Mouse (Mus musculus) urinary bladder, postnatal 25 days (tissue): ENCODE results near the gene Slc7a6os.

Experiments used
- DNase-seq: peaks from one replicate; pipeline ENCODE4 v3.0.0; 2022; ENCODE audit warnings: low spot score

The Slc7a6os gene

DNA sequence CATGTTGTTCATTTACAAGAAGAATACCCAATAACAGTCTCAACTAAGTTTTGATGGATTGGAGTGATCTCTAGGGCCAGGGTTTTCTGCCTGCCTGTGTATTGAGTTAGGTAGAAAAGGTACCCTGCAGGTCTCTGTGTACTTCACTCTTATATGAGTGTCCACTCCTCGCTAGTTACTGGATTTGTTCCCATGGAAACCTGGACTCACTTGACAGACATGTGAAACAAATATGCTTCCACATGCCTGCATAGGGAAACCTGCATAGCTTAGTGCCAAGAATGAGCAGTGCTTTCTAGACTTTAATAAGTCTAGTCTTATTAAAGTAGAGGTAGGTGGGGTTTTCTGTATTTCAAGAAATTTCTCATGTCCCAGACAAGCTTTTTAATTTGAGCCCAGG, 33.8 kb downstream of the Slc7a6os start:
- no peak for DNase-seq

DNA sequence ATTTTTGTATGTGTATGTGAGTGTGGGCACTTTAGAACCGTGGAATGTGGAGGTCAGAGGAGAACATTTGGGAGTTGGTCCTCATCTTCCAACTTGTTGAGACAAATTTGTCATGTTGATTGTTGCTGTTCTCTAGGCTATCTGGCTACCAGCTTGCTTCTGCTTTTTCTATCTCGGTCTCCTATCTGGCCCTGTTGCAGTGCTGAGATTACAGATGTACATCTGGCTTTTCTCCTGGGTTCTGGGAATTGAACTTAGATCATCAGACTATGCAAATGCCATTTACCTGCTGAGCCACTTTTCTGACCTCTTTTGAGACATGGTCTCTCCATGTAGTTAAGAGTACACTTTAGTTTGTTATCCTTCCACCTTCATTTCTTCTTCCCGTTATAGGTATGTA, 37.2 kb downstream of the Slc7a6os start:
- no peak for DNase-seq

DNA sequence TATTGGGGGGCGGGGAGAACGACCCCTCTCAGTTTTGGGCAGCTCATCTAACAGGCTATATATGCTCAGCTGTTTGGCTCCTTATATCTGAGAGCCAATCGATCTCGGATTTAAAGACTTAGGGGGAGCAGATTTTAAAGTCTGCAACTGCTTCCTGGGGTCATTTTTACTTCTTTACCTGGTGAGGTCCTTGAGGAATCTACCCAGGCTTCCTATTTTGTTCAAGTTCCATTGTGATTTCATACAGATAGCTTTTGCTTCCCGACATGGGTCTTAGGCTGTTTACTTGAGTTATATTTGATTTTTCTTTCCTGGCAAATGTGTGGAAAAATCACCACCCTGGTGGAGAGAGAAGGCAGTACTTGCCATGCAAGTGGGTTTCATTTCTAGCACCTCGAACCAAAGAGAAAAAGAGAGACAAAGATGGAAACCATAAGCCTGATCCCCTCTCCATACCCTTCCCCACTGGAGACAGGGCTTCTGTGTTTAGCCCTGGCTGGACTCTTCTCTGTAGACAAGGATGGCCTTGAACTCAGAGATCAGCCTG, 40.7 kb downstream of the Slc7a6os start:
- DNase-seq, result no peak

DNA sequence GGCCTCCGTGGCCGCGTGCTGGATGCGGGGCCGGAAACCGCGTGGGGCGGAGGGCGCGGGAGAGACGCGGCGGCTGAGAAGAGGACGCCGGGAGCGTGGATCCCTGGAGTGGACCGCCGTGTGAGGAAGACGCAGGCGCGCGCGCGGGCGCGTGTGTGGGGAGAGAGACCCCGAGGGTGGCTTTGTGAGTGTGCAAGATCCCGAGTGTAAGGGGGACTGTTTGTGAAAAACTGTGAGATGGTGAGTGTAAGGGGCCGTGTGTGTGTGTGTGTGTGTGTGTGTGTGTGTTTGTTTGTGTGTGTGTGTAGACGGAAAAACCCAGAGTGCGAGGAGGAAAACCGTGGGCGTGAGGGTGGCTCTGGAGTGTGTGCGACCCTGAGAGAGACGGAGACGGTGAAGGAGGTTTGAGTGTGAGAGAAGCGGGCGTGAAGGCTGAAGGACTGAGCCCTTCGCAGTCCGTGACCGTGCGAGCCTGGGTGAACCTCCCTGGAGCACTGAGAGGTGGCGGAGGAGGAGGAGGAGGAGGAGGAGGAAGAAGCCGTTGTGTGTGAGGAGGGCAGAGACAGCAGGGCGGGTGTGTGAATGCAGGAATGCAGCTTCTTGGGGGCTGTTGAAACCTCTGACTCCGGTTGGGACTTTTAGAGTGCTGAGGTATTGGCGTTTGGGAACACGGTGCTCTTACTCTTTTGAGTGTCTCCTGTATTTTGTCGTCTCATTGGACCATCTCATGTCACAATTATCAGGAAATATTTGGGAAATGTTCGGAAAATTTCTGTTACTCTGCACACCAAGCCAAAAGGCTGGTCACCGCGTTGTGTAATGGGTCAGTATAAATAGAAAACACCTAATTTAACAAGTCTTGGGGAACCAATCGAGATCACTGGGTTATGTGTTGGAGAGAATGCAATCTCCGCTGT, 41.5 kb downstream of the Slc7a6os start:
- peak; percentile 47 for DNase-seq

DNA sequence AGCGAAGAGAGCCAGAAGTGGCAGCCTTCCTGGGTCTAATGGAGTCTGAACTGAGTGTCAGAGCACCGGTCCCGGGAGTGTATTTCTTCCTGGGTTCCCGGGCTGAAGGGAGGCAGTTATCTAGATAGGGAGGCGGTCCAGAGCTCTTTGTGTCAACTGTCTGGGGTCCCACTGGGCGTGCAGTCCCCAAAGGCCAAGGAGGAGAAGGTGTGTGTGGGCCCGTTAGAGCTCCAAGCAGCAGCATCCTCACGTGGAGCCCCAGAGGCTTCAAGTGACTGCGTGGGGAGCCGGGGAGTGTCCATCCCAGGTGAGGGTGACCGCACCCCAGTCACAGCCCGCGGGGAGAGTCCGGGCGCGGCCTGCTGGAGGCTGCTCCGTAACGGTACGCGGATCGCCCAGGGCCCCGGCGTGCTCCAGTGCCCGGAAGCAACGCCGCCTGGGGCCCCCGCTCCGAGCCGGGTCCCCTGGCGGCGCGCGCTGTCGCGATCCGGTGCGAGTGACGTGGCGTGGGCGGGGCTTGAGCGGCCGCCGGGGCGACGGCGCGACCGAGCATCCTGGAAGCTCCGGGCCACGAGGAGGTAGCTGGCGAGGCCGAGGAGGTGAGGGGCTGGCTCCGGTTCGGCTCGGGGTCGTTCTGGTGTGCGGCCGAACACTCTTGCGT, 42.2 kb downstream of the Slc7a6os start, which contains the start of gene Slc7a6:
TSS of gene Slc7a6 (plus strand) at position 502 of the 661 bp plus-strand sequence.
- DNase-seq, result peak; percentile 92

DNA sequence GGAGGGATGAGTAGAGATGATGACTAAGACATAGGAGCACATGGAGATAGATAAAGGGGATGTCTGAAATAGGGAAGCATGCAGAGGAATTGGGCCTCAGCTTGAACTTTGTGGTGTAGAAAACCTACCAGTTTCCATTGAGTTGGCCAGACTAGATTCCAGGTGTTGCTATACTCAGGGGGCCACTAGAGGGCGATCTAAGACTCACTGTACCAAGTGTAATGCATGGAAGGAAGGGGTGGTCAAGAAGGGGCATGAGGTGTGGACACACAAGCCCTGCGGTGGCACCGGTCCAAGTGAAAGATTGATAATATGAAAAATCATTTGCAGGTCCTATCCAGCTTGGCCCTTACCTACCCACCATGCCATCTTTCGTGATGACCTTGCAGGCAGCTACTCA, 45.3 kb downstream of the Slc7a6os start:
- DNase-seq, result peak; percentile 77

DNA sequence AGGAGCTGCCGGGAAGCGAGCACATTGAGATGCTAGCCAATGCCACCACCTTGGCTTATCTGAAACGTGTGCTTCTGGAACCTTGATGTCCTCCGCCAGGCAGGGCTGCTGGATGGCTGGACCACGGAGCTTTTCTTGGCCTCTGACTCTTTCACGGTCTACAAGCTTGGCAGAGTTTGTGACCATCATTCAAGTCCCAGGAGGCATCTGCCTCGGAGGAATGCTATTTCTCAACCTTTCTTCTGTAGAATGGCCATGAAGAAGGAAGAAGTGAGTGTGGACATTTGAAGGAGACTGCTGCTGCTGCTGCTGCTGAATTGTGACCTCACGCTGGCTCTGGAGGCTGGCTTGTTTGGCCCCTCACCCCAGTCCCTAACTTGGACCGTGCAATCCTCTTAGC, 47.5 kb downstream of the Slc7a6os start:
- DNase-seq, result no peak

DNA sequence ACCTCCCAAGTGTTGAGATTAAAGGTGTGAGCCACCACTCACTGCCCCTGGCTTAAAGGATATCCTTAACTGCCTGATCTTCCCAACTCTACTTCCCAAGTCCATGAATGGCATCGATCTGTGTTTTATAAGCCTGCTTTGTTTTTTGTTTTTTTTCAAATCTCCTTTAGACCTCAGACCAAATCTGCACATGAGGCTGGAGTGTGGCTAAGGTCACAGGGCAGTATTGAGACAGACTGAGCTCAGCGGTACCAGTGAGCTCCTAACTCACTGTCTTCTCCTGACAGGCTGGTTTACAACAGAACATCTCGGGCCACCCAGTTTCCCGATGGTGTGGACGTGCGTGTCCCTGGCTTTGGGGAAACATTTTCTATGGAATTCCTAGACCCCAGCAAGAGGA, 50.9 kb downstream of the Slc7a6os start:
- DNase-seq, result no peak

DNA sequence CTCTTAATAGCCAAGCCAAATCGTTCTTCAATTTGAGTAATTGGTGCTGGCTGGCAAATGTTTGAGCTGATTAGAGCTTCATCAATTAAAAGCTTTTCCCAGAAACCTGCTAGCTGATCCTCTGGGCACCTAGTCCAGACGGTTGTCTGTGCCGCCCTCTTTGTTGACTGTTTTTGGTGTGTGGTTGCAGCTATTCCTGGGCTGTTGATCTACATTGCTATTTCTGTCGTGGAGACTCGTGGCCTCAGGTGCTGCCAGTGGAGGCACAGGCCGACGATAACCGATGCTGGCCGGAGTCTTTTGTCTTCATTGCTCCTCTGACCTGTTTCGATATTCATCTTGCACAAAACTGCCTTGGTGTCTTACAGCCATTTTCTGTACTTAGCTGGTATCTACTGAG, 52.4 kb downstream of the Slc7a6os start:
- no peak for DNase-seq

DNA sequence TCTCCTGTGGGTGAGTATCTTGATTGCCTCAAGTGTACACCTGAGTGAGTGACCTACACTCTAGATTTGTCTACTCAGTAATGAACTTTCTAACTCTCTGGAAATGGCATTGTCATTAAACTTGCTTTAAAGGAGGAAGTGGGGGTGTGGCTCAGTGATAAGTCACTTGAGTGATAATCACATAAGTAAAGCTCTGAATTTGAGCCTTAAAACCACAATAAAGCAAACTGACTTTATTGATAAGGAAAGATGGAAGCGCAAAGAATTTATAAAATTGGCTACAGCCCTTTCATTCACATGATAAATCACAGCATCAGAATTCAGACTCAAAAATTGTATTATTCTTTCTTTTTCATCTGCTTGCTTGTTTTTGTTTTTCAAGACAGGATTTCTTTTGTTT, 53.3 kb downstream of the Slc7a6os start:
- no peak for DNase-seq

DNA sequence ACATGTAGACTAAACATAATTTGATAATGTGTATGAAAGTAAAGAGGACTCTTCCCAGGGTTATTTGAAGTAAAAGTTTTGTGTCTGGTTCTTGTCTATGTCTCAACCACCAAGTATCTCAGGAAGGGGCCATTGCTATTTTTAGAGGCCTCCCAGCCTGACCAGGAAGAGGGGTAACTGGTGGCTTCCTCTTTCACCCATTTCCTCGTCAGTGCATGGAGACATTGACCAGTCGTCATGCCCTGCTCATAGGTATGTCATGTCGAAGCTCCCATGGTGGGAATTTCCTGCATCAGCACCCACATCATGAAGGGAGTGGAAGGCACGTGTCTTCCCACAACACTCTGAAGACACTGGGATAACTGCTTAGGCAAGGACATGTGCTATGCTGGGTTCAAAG, 57.9 kb downstream of the Slc7a6os start:
- no peak for DNase-seq

DNA sequence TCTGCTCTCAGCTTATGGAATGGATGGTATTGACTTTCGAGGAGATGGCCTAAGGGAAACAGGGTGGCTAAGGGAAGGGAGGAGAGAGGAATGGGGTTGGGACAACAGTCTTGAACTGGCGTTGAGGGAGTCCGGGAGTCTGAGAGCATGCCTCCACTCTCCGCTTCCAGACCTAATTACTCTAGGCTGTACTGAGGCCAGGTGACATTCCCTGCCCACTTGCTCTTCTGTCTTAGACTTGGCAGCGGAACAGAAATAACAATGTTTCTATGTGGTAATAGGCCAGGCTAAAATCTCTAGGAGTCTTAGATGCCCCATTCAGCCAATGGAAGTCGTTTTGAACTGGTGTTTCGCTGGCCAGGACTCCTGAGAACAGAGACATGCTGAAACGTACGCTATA, 59.7 kb downstream of the Slc7a6os start:
- DNase-seq, result no peak
